Mouse (Mus musculus) heart, embryonic 16.5 days (tissue): ENCODE results near the gene Ggps1. TPM values are rescaled to one million over a fixed set of nuclear protein-coding genes. Genes with fewer than 3 reads are reported as not detected.

Source experiments
- ATAC-seq: fragments of 200-750 bp; cut with Nextera tagmentation; replicated peaks from 2 replicates; pipeline ENCODE4 v1.8.0; 2017; ENCODE audit warnings: moderate number of reproducible peaks; ENCODE audit not compliant: insufficient read depth, low FRiP score; ENCODE audit errors: extremely low read depth
- H3K27ac ChIP-seq: fragments of 300-500 bp; sonication (generic); 2 replicates; pipeline ENCODE4 v1.5.1; 2014; ENCODE audit warnings: mild to moderate bottlenecking, low read length, control low read depth, moderate library complexity
- H3K27me3 ChIP-seq: fragments of 300-500 bp; sonication (generic); 2 replicates; pipeline ENCODE4 v1.6.1; 2014; ENCODE audit warnings: low read length, mixed read lengths; ENCODE audit not compliant: control insufficient read depth, insufficient read depth
- H3K36me3 ChIP-seq: fragments of 300-500 bp; sonication (generic); 2 replicates; pipeline ENCODE4 v1.6.1; 2014; ENCODE audit not compliant: control insufficient read depth, insufficient read depth
- H3K4me1 ChIP-seq: fragments of 300-500 bp; sonication (generic); 2 replicates; pipeline ENCODE4 v1.6.1; 2014; ENCODE audit warnings: low read length, mixed read lengths; ENCODE audit not compliant: control insufficient read depth, insufficient read depth
- H3K4me2 ChIP-seq: fragments of 300-500 bp; sonication (generic); 2 replicates; pipeline ENCODE4 v1.6.1; 2014; ENCODE audit warnings: low read depth, mild to moderate bottlenecking, control low read depth, low read length
- H3K4me3 ChIP-seq: fragments of 300-500 bp; sonication (generic); 2 replicates; pipeline ENCODE4 v1.5.1; 2014; ENCODE audit warnings: mild to moderate bottlenecking, control low read depth, low read length
- H3K9ac ChIP-seq: fragments of 300-500 bp; sonication (generic); 2 replicates; pipeline ENCODE4 v1.6.1; 2014; ENCODE audit warnings: low read length, control low read depth
- H3K9me3 ChIP-seq: fragments of 300-500 bp; sonication (generic); replicated peaks from 2 replicates; pipeline ENCODE4 v1.6.1; 2016; ENCODE audit warnings: low read length; ENCODE audit not compliant: control insufficient read depth
- WGBS: fragments of 180-500 bp; shearing (Covaris S2); extraction: QIAGEN DNeasy Blood & Tissue Kit; methylation state at CpG from one replicate; pipeline ENCODE4 v1.1.7; 2014; 5-methylcytosine and 5-hydroxymethylcytosine counted together
- polyA plus RNA-seq: library from polyadenylated mRNA; unstranded; fragments of >200 nt; fragmentation: Nextera tagmentation; extraction: Ambion mirVana; gene quantifications from 2 replicates; pipeline ENCODE4 v1.2.1, GENCODE M21; 2015

The Ggps1 gene
- polyA plus RNA-seq, 1 experiment from 2014 or later, result 43.8 TPM

DNA sequence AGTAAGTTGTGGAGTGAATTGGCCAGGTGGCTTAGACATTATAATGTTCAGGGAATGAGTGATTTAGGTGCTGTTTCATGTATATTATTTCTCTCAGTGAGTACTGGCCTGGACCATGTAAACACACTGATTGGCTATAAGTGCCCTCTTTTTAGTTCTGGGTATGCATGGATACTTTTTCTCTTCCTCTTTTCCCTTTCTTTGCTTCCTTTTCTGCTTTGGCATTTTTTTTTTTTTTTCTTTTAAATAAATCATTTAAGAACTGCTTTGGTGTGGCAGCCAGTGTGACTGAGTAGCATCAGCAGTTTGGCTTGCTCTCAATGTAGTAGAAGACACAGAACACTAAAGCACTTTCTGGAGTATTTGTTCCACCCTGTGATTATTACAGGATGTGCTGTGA lies 4.7 kb upstream of the Ggps1 start:
- Histone ChIP-seq H3K9me3 (no peaks in the 10 kb centered on the region), H3K27me3 (no peaks in the 10 kb centered on the region), H3K4me3 (no peak overlapping the region), H3K27ac (no peak overlapping the region), H3K4me2 (no peak overlapping the region), H3K36me3 (peaks cover 3% of the 10 kb centered on the region; the same call in 1 of the 2 replicates), H3K4me1 (peaks cover 7% of the 10 kb centered on the region), H3K9ac (no peak overlapping the region)
- ATAC-seq, result no peak

DNA sequence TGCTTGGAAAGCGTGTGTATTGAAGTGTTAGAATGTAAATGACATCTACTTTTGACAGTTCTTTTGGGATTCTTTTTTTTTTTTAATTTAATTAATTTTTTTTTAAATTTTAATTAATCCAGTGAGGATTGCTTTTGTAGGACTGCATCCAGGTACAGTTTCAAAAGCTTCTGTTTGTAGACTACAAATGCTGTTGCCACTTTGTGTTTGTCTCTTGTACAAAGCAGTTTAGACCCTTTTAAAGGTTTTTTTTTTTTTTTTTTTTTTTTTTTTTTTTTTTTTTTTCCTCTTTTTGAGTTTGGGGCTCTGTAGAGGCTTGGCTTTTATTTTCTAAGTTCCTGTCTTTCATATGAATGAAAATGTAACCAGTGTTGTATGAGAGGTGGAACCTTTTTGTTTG lies 2.4 kb upstream of the Ggps1 start:
- H3K4me1 ChIP-seq, result peaks cover 16% of the 10 kb centered on the region
- H3K27ac ChIP-seq, result no peak overlapping the region
- peaks cover 3% of the 10 kb centered on the region; the same call in 1 of the 2 replicates for H3K36me3 ChIP-seq
- 80% methylated on average over 1 of the region's 1 CpGs for WGBS
- no peaks in the 10 kb centered on the region for H3K9me3 ChIP-seq
- H3K9ac ChIP-seq, result no peak overlapping the region
- H3K4me2 ChIP-seq, result no peak overlapping the region
- no peaks in the 10 kb centered on the region for H3K27me3 ChIP-seq
- no peak for ATAC-seq
- H3K4me3 ChIP-seq, result no peak overlapping the region

GRCm38 (mm10) chr13:14065028-14065380 lies 1.7 kb upstream of the Ggps1 start:
- Histone ChIP-seq H3K4me3 (peak overlapping the region; percentile 92), H3K27ac (peak overlapping the region; percentile 97; the same call in 1 of the 2 replicates), H3K4me2 (peak overlapping the region; percentile 76), H3K4me1 (peaks cover 16% of the 10 kb centered on the region), H3K9me3 (no peaks in the 10 kb centered on the region), H3K36me3 (peaks cover 3% of the 10 kb centered on the region; the same call in 1 of the 2 replicates), H3K27me3 (no peaks in the 10 kb centered on the region), H3K9ac (peak overlapping the region; percentile 96)
- 12% methylated on average over 9 of the region's 9 CpGs for WGBS
- ATAC-seq, result no peak

DNA sequence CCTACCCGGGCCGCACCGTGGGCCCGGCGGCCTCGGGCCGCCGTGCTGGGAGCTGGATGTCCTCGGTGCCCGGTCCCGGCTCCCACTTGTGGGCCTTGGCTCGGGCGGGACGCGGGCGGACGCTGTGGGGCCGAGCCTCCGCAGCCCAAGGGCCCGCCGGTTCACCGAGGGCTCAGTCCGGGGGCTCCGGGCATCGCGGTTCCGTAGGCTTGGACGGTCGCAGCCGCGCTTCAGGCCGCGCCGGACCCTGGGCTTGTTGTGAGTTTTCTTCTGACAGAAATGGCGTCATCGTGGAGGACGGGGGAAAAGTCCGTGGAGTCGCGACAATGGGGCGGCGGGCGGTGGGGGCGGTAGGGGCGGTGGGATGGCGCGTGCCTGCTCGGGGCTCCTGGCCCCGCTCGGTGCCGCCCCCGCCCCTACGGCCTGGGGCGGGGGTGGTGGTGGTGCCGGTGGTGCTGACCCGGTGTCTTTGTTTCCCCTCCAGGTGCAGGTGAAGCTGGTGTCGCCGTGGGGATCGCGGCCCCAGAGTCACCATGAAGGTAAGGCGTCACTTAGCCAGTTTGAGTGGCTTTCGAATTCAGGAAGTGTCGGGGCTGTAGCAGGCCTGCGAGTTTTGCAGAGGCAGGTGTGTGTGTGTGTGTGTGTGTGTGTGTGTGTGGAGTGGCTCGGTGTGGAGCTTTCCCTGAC lies 1.2 kb upstream of the Ggps1 start:
- ATAC-seq, result peak; percentile 0; the same call in 1 of the 2 replicates
- Histone ChIP-seq H3K4me3 (peak overlapping the region; percentile 92), H3K27me3 (no peaks in the 10 kb centered on the region), H3K36me3 (peaks cover 3% of the 10 kb centered on the region; the same call in 1 of the 2 replicates), H3K4me2 (peak overlapping the region; percentile 76), H3K9me3 (no peaks in the 10 kb centered on the region), H3K9ac (peak overlapping the region; percentile 96), H3K27ac (peak overlapping the region; percentile 97), H3K4me1 (peaks cover 16% of the 10 kb centered on the region)
- under 1% methylated on average over 63 of the region's 65 CpGs for WGBS

DNA sequence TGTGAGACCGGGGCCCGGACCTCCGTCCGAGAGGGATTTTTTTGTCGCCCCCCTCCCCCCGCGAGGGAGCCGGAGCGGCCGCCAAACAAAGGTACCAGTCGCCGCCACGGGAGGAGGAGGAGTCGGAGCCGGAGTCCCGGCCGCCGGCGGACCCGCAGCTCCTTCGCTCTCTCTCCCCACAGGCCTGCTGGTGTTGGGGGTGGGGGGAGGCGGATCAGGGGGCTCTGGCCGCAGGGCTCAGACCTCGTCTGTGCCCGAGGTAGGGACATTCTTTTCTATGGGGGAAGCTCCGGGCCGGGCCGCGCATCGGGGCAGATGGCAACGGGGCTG lies 619 bp upstream of the Ggps1 start:
- WGBS, result under 1% methylated on average over 27 of the region's 31 CpGs
- Histone ChIP-seq H3K27ac (peak overlapping the region; percentile 97), H3K4me2 (peak overlapping the region; percentile 76), H3K9me3 (no peaks in the 10 kb centered on the region), H3K9ac (peak overlapping the region; percentile 96), H3K36me3 (peaks cover under 1% of the 10 kb centered on the region; the same call in 1 of the 2 replicates), H3K4me1 (peaks cover 16% of the 10 kb centered on the region), H3K4me3 (peak overlapping the region; percentile 92), H3K27me3 (no peaks in the 10 kb centered on the region)
- ATAC-seq, result peak; percentile 24

- peak overlapping the region; percentile 81 for H3K4me2 ChIP-seq
- H3K4me3 ChIP-seq, result peak overlapping the region; percentile 78
- WGBS, result 4% methylated on average over 11 of the region's 11 CpGs
- H3K36me3 ChIP-seq, result peaks cover 3% of the 10 kb centered on the region
- H3K9ac ChIP-seq, result peak overlapping the region; percentile 83
- no peak for ATAC-seq
- H3K27ac ChIP-seq, result peak overlapping the region; percentile 97
- H3K27me3 ChIP-seq, result no peaks in the 10 kb centered on the region
- H3K4me1 ChIP-seq, result peaks cover 14% of the 10 kb centered on the region
- H3K9me3 ChIP-seq, result no peaks in the 10 kb centered on the region
Observed at GRCm38 (mm10) chr13:14062209-14063012, 877 bp downstream of the Ggps1 start.

- H3K4me1 ChIP-seq, result peaks cover 9% of the 10 kb centered on the region
- H3K4me2 ChIP-seq, result no peak overlapping the region
- H3K9ac ChIP-seq, result no peak overlapping the region
- H3K9me3 ChIP-seq, result no peaks in the 10 kb centered on the region
- peaks cover 14% of the 10 kb centered on the region for H3K36me3 ChIP-seq
- ATAC-seq, result no peak
- H3K27me3 ChIP-seq, result no peaks in the 10 kb centered on the region
- no peak overlapping the region for H3K27ac ChIP-seq
- H3K4me3 ChIP-seq, result no peak overlapping the region
Observed at GRCm38 (mm10) chr13:14059582-14059981, 3.7 kb downstream of the Ggps1 start.

DNA sequence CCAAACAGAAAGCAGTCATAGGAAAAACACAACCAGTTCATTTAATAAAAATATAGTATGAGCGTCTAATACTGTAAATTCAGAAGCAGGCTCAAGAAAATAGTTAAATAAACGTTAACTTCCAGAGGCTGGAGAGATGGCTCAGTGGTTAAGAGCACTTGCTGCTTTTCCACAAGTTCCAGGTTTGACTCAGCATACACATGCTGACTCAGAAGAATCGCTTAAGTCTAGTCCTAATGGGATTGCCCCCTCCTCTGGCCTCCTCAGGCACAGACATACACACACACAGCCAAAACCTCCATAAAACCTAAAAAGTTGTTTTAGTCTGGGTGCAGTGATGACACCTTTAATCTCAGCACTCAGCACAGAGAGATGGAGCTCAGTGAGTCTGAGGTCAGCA lies 6.5 kb downstream of the Ggps1 start:
- peaks cover 2% of the 10 kb centered on the region; the same call in 1 of the 2 replicates for H3K4me1 ChIP-seq
- H3K36me3 ChIP-seq, result peaks cover 33% of the 10 kb centered on the region
- no peak overlapping the region for H3K9ac ChIP-seq
- 87% methylated on average over 3 of the region's 3 CpGs for whole genome bisulfite sequencing
- no peak overlapping the region for H3K4me3 ChIP-seq
- H3K9me3 ChIP-seq, result no peaks in the 10 kb centered on the region
- no peak overlapping the region for H3K4me2 ChIP-seq
- no peak for ATAC-seq
- H3K27ac ChIP-seq, result no peak overlapping the region
- no peaks in the 10 kb centered on the region for H3K27me3 ChIP-seq

GRCm38 (mm10) chr13:14049878-14050277 lies 13.4 kb downstream of the Ggps1 start:
- Histone ChIP-seq H3K4me3 (no peak overlapping the region), H3K27me3 (no peaks in the 10 kb centered on the region), H3K4me2 (no peak overlapping the region), H3K36me3 (peaks cover 43% of the 10 kb centered on the region), H3K9ac (no peak overlapping the region), H3K4me1 (no peaks in the 10 kb centered on the region), H3K9me3 (no peaks in the 10 kb centered on the region), H3K27ac (no peak overlapping the region)
- WGBS, result 66% methylated on average over 1 of the region's 1 CpGs
- ATAC-seq, result no peak
